Mouse (Mus musculus): Measurements from ENCODE around the gene Zfp992. TPM values are rescaled to one million over a fixed set of nuclear protein-coding genes. Genes with fewer than 3 reads are reported as not detected.
"Not testable (repeated sequence)": the region's sequence is repeated elsewhere in the genome, so short reads cannot be mapped to it uniquely, and the experiment has no call there.

Gene Zfp992
- total RNA-seq, 2 experiments from 2014 or later = 0.48 to 0.52 TPM

GRCm38 (mm10) chr4:146474716-146475676, 26.2 kb downstream of the Zfp992 start:
- DNase-seq (ENCODE audit: low spot score) = not testable (repeated sequence)

DNA sequence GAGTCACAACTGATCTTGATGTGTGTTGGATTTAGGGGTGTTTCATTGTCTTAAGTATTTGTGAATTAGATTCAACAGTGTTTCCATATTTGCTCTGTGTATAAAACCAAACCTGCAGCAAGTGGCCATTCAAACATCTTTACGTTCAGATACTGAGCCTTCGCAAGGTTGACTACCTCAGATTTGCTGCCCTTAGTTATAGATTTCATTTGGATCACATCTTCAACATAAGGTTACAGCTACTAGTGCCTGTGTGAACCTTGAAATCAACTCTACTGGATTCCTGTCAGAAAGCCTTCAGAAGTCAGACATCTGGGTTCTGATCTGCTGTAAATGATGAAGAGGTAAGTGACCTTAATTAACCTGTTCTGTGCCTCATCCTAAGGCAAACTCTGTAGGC, 27.4 kb downstream of the Zfp992 start:
- DNase-seq (ENCODE audit: low spot score) = not testable (repeated sequence)

GRCm38 (mm10) chr4:146476959-146477358, 28.1 kb downstream of the Zfp992 start:
- DNase-seq (ENCODE audit: low spot score) = not testable (repeated sequence)

DNA sequence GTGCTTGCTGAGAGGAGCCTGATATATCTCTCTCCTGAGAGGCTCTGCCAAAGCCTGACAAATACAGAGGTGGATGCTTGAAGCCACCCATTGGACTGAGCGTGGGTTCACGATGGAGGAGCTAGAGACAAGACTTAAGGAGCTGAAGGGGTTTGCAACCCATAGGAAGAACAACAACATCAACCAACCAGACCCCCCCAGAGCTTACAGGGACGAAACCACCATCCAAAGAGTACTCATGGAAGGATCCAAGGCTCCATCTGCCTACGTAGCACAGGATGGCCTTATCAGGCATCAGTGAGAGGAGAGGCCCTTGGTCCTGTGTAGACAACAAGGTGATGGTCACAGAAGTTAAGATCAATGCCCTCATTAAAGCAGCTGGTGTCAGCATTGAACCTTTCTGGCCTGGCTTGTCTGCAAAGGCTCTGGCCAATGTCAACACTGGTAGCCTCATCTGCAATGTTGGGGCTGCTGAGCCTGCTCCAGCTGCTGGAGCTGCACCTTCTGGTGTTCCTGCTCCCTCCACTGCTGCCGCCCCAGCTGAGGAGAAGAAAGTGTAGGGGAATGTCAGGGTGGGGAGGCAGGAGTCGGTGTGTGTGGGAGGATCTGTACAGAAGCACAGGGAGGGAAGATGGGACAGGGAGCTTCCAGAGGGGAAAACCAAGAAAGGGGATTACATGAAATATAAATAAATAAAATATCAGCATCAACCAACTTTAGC, 31.7 kb downstream of the Zfp992 start:
- DNase-seq (ENCODE audit: low spot score) = not testable (repeated sequence)

- not testable (repeated sequence) for DNase-seq (ENCODE audit: low spot score)
Observed at GRCm38 (mm10) chr4:146482546-146482945, 33.7 kb downstream of the Zfp992 start.

DNA sequence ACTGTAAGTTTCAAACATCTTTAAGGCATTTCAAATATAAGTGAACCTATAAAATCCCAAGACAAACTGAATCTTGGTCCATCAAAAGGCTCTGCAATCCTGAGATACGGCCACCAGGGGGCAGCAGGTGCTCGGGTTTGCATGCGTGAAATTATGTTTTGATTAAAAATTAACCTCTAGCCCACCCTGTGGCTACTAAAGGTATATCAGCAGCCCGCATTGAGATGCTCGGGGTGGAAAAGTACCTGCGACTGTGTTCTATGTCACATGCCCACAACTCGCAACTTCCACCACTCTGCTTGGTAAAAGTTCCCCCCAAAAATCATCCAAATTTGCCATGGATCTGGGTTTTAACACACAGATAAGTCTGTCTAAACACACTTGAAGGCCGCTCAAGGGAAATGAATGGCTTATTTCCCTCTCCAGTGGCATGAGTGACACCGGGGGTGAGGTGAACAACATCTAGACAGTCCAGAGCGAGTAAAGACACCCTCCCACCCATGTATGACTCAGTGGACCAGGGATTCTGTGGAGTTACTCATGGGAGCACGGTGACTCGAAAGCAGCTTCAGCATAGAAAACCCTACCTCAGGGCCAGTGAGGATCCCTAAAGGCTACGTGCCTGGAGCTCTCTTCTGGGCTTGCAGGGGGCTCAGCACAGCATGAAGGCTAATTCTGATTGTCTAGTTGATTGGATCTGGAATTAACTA, 34.9 kb downstream of the Zfp992 start:
- DNase-seq (ENCODE audit: low spot score) = not testable (repeated sequence)

GRCm38 (mm10) chr4:146484676-146485075, 35.9 kb downstream of the Zfp992 start:
- not testable (repeated sequence) for DNase-seq (ENCODE audit: low spot score)

- not testable (repeated sequence) for DNase-seq (ENCODE audit: low spot score)
Observed at GRCm38 (mm10) chr4:146485183-146485939, 36.5 kb downstream of the Zfp992 start.

DNA sequence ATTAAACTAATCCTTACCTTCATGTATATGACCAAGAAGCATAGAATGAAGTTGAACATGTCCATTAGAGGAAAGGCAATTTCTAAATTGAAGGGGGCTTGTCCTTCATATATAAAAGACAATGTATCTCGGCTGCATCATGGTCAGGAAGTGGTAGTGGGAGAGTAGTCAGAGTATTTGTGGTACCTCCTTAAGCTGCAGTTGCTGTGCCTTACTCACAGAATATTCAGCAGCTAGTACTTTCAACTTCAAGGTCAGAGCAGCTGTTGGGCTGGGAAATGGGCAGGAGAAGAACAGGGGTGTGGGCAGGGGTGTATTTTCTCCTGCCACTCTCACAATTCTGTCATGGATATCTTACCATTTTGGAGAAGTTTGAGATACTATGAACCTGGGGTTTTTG, 37.9 kb downstream of the Zfp992 start:
- not testable (repeated sequence) for DNase-seq (ENCODE audit: low spot score)

GRCm38 (mm10) chr4:146489196-146489595, 40.4 kb downstream of the Zfp992 start:
- not testable (repeated sequence) for DNase-seq (ENCODE audit: low spot score)

DNA sequence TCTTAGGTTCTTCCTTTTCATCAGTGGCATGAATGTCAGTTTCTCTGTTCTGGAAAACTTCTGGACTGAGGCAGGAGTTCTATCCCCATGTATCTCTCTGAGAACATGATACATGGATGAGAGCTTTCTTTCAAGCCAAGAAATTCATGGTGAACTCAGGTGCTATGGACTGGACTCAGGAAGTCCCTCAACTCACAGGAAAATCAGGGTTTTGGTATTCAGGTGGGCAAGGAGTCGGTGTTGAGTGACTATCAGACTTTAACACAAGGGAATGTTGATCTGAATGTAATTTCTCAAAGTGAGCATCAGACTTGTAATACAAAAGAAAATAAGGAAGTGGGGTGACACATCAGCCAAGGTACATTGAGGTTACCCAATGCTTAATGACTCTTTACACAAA, 43.2 kb downstream of the Zfp992 start:
- not testable (repeated sequence) for DNase-seq (ENCODE audit: low spot score)

GRCm38 (mm10) chr4:146492439-146492838, 43.6 kb downstream of the Zfp992 start:
- no peak for DNase-seq (ENCODE audit: low spot score)

DNA sequence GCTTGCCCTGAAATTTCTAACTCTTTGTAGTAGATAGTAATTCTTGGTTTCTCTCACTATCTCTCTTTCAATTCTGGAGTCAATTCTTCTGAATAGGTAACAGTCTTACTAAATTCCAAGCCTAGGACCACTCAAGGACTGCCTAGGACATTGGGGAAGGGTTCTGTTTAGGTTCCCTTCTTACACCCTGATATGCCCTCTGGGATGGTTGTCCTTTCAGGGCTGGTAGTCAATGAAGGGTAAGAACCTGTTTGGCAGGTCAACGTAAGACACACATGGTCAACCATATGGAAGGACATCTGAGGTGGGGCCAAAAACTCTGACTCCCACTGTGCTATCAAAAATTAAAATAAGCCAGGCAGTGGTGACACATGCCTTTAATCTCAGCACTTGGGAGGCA, 44.0 kb downstream of the Zfp992 start:
- DNase-seq (ENCODE audit: low spot score) = no peak

- not testable (repeated sequence) for DNase-seq (ENCODE audit: low spot score)
Observed at GRCm38 (mm10) chr4:146493319-146493907, 44.6 kb downstream of the Zfp992 start.

GRCm38 (mm10) chr4:146494980-146495379, 46.2 kb downstream of the Zfp992 start:
- no peak for DNase-seq (ENCODE audit: low spot score)

GRCm38 (mm10) chr4:146497695-146498275, 49.0 kb downstream of the Zfp992 start:
- not testable (repeated sequence) for DNase-seq (ENCODE audit: low spot score)

DNA sequence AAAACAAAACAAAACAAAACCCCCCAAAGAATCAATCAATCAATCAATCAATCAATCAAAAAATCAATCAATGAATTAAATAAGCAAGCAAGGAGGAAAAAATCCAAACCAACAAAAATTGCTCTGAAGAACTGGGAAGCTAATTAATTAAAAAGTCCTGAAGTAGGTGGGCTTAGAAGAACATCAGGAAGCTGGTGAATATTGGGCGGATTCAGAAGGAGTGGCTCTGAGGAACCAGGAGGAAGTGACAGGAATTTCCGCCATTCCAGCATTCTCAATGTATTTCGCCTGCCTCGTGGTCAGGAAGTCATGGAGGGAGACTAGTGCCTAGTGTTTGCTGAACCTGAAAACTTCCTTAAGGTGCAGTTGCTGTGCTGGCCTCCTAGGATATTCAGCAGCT, 52.9 kb downstream of the Zfp992 start, which contains the start of gene Zfp981:
Gene Zfp981 (plus strand): TSS at position 301 of the 400 bp plus-strand sequence.
- DNase-seq (ENCODE audit: low spot score) = not testable (repeated sequence)

GRCm38 (mm10) chr4:146509029-146509428, 60.2 kb downstream of the Zfp992 start:
- not testable (repeated sequence) for DNase-seq (ENCODE audit: low spot score)

DNA sequence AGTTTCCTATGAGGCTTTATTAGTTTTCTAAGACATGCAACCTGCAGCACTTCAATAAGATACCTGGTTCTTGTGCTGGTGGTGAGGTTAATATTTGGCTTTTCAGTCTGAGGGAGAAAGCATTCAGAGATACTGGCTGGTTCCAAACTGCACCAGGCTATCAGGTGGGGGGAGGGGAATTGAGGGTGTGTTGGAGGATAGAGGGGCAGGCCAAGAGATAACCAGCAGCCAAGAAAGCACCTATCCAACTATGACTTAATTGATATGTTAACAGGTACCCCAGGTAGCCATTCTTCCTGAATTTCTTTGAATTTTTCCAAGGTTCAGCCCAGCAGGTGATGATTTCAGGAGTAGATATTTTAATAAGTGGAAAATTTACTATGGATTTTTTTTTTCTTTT, 63.0 kb downstream of the Zfp992 start:
- not testable (repeated sequence) for DNase-seq (ENCODE audit: low spot score)

GRCm38 (mm10) chr4:146516474-146516873, 67.7 kb downstream of the Zfp992 start:
- no peak for DNase-seq (ENCODE audit: low spot score)
